Mouse (Mus musculus) midbrain, embryonic 16.5 days (tissue): Measurements from ENCODE around the gene 2900026A02Rik. TPM values are rescaled to one million over a fixed set of nuclear protein-coding genes. Genes with fewer than 3 reads are reported as not detected.

ENCODE experiments used
- ATAC-seq: fragments of 200-750 bp; cut with Nextera tagmentation; 2 replicates; pipeline ENCODE4 v1.8.0; 2017; ENCODE audit warnings: moderate TSS enrichment
- H3K27ac ChIP-seq: fragments of 300-500 bp; sonication (generic); 2 replicates; pipeline ENCODE4 v1.5.1; 2014; ENCODE audit warnings: mild to moderate bottlenecking, low read length, mixed read lengths
- H3K27me3 ChIP-seq: fragments of 300-500 bp; sonication (generic); 2 replicates; pipeline ENCODE4 v1.6.1; 2014; ENCODE audit warnings: low read depth, low read length, mixed read lengths; ENCODE audit not compliant: control insufficient read depth, insufficient read depth
- H3K36me3 ChIP-seq: fragments of 300-500 bp; sonication (generic); 2 replicates; pipeline ENCODE4 v1.6.1; 2014; ENCODE audit warnings: mild to moderate bottlenecking, low read length, moderate library complexity, mixed read lengths; ENCODE audit not compliant: control insufficient read depth, insufficient read depth
- H3K4me1 ChIP-seq: fragments of 300-500 bp; sonication (generic); 2 replicates; pipeline ENCODE4 v1.6.1; 2014; ENCODE audit warnings: mild to moderate bottlenecking, low read length, mixed read lengths; ENCODE audit not compliant: control insufficient read depth, insufficient read depth
- H3K4me2 ChIP-seq: fragments of 300-500 bp; sonication (generic); 2 replicates; pipeline ENCODE4 v1.6.1; 2014; ENCODE audit warnings: mild to moderate bottlenecking, low read length, mixed read lengths
- H3K4me3 ChIP-seq: fragments of 300-500 bp; sonication (generic); 2 replicates; pipeline ENCODE4 v1.5.1; 2014; ENCODE audit warnings: low read depth, mild to moderate bottlenecking, low read length, moderate library complexity, mixed read lengths
- H3K9ac ChIP-seq: fragments of 300-500 bp; sonication (generic); 2 replicates; pipeline ENCODE4 v1.6.1; 2014; ENCODE audit warnings: low read depth, low read length, mixed read lengths
- H3K9me3 ChIP-seq: fragments of 300-500 bp; sonication (generic); replicated peaks from 2 replicates; pipeline ENCODE4 v1.6.1; 2014; ENCODE audit warnings: mild to moderate bottlenecking, low read length, mixed read lengths; ENCODE audit not compliant: control insufficient read depth, poor library complexity, severe bottlenecking
- WGBS: fragments of 180-500 bp; shearing (Covaris S2); extraction: QIAGEN DNeasy Blood & Tissue Kit; methylation state at CpG from one replicate; pipeline ENCODE4 v1.1.7; 2014; 5-methylcytosine and 5-hydroxymethylcytosine counted together
- polyA plus RNA-seq: library from polyadenylated mRNA; unstranded; fragments of >200 nt; fragmentation: Nextera tagmentation; extraction: Ambion mirVana; gene quantifications from 2 replicates; pipeline ENCODE4 v1.2.1, GENCODE M21; 2015

The 2900026A02Rik gene
- polyA plus RNA-seq, 1 experiment from 2014 or later = 3.8 TPM

- no peak overlapping the region for H3K9ac ChIP-seq
- H3K4me2 ChIP-seq = no peak overlapping the region
- H3K27ac ChIP-seq = no peak overlapping the region
- H3K36me3 ChIP-seq = no peaks in the 10 kb centered on the region
- no peak overlapping the region for H3K4me3 ChIP-seq
- no peak for ATAC-seq
- H3K9me3 ChIP-seq = no peaks in the 10 kb centered on the region
- 74% methylated on average over 5 of the region's 5 CpGs for WGBS
- no peaks in the 10 kb centered on the region for H3K27me3 ChIP-seq
- H3K4me1 ChIP-seq = no peaks in the 10 kb centered on the region
Observed at GRCm38 (mm10) chr5:113078686-113079085, 142.3 kb downstream of the 2900026A02Rik start.

GRCm38 (mm10) chr5:113070017-113070416, 151.0 kb downstream of the 2900026A02Rik start, which contains the start of gene Crybb2:
Crybb2 (minus strand) TSS chr5:113070117.
- H3K4me3 ChIP-seq = no peak within 1 kb of the TSS
- H3K27me3 ChIP-seq = no peaks in the 10 kb centered on the region
- no peak within 1 kb of the TSS for H3K4me2 ChIP-seq
- no peaks in the 10 kb centered on the region for H3K4me1 ChIP-seq
- no peaks in the 10 kb centered on the region for H3K9me3 ChIP-seq
- H3K9ac ChIP-seq = no peak within 1 kb of the TSS
- H3K27ac ChIP-seq = no peak within 1 kb of the TSS
- no peaks in the 10 kb centered on the region for H3K36me3 ChIP-seq
- ATAC-seq = no peak

- 4% methylated on average over 15 of the region's 16 CpGs for WGBS
- H3K9ac ChIP-seq = 0 out of 2 replicates have a peak overlapping the region, but pooled peaks have one; percentile 30
- H3K4me1 ChIP-seq = peaks cover 4% of the 10 kb centered on the region; the same call in 1 of the 2 replicates
- H3K27me3 ChIP-seq = no peaks in the 10 kb centered on the region; the same call in 1 of the 2 replicates
- no peaks in the 10 kb centered on the region for H3K36me3 ChIP-seq
- no peak overlapping the region for H3K27ac ChIP-seq
- H3K9me3 ChIP-seq = no peaks in the 10 kb centered on the region
- no peak overlapping the region for H3K4me2 ChIP-seq
- ATAC-seq = peak; percentile 72
- no peak overlapping the region for H3K4me3 ChIP-seq
Observed at GRCm38 (mm10) chr5:113054308-113054707, 166.7 kb downstream of the 2900026A02Rik start.

GRCm38 (mm10) chr5:113050581-113051185, 170.4 kb downstream of the 2900026A02Rik start:
- Histone ChIP-seq H3K4me2 (no peak overlapping the region), H3K4me3 (no peak overlapping the region), H3K36me3 (no peaks in the 10 kb centered on the region), H3K9me3 (no peaks in the 10 kb centered on the region), H3K27ac (peak overlapping the region; percentile 29; the same call in 1 of the 2 replicates), H3K27me3 (no peaks in the 10 kb centered on the region), H3K9ac (no peak overlapping the region), H3K4me1 (peaks cover 4% of the 10 kb centered on the region; the same call in 1 of the 2 replicates)
- ATAC-seq = no peak
- 55% methylated on average over 7 of the region's 7 CpGs for WGBS

- H3K27me3 ChIP-seq = no peaks in the 10 kb centered on the region
- H3K9me3 ChIP-seq = no peaks in the 10 kb centered on the region
- ATAC-seq = no peak
- H3K36me3 ChIP-seq = no peaks in the 10 kb centered on the region
- H3K4me1 ChIP-seq = peaks cover 4% of the 10 kb centered on the region; the same call in 1 of the 2 replicates
- H3K27ac ChIP-seq = no peak overlapping the region; the same call in 1 of the 2 replicates
- H3K9ac ChIP-seq = no peak overlapping the region
- no peak overlapping the region for H3K4me2 ChIP-seq
- no peak overlapping the region for H3K4me3 ChIP-seq
Observed at GRCm38 (mm10) chr5:113049876-113050275, 171.2 kb downstream of the 2900026A02Rik start.

GRCm38 (mm10) chr5:113045511-113046273, 175.3 kb downstream of the 2900026A02Rik start:
- Histone ChIP-seq H3K36me3 (no peaks in the 10 kb centered on the region), H3K27me3 (no peaks in the 10 kb centered on the region), H3K4me1 (peaks cover 12% of the 10 kb centered on the region), H3K4me2 (no peak overlapping the region), H3K9ac (no peak overlapping the region), H3K4me3 (no peak overlapping the region), H3K9me3 (no peaks in the 10 kb centered on the region), H3K27ac (0 out of 2 replicates have a peak overlapping the region, but pooled peaks have one; percentile 3)
- WGBS = 84% methylated on average over 10 of the region's 10 CpGs
- no peak for ATAC-seq

- ATAC-seq = no peak
- H3K36me3 ChIP-seq = no peaks in the 10 kb centered on the region
- H3K9ac ChIP-seq = no peak overlapping the region
- WGBS = 77% methylated on average over 8 of the region's 8 CpGs
- no peaks in the 10 kb centered on the region for H3K9me3 ChIP-seq
- H3K27me3 ChIP-seq = no peaks in the 10 kb centered on the region
- H3K4me2 ChIP-seq = no peak overlapping the region
- H3K4me3 ChIP-seq = no peak overlapping the region
- H3K4me1 ChIP-seq = peaks cover 8% of the 10 kb centered on the region
- no peak overlapping the region for H3K27ac ChIP-seq
Observed at GRCm38 (mm10) chr5:113043531-113043930, 177.5 kb downstream of the 2900026A02Rik start.

- Histone ChIP-seq H3K4me2 (no peak overlapping the region), H3K4me3 (no peak overlapping the region), H3K9ac (no peak overlapping the region), H3K27ac (peak overlapping the region; percentile 58; the same call in 1 of the 2 replicates), H3K36me3 (no peaks in the 10 kb centered on the region), H3K4me1 (peaks cover 8% of the 10 kb centered on the region), H3K9me3 (no peaks in the 10 kb centered on the region), H3K27me3 (no peaks in the 10 kb centered on the region)
- peak; percentile 81 for ATAC-seq
- 0% methylated on average over 5 of the region's 5 CpGs for WGBS
Observed at GRCm38 (mm10) chr5:113041567-113042071, 179.4 kb downstream of the 2900026A02Rik start.

GRCm38 (mm10) chr5:113040776-113041175, 180.3 kb downstream of the 2900026A02Rik start:
- no peaks in the 10 kb centered on the region for H3K9me3 ChIP-seq
- no peak overlapping the region for H3K9ac ChIP-seq
- peaks cover 9% of the 10 kb centered on the region for H3K4me1 ChIP-seq
- H3K36me3 ChIP-seq = no peaks in the 10 kb centered on the region
- WGBS = 63% methylated on average over 6 of the region's 6 CpGs
- H3K4me3 ChIP-seq = no peak overlapping the region
- H3K27me3 ChIP-seq = no peaks in the 10 kb centered on the region
- no peak for ATAC-seq
- H3K4me2 ChIP-seq = no peak overlapping the region
- no peak overlapping the region for H3K27ac ChIP-seq
